Mouse (Mus musculus) hindbrain, embryonic 14.5 days (tissue): ENCODE measurements around the gene Bbs9. TPM values are rescaled to one million over a fixed set of nuclear protein-coding genes. Genes with fewer than 3 reads are reported as not detected.
A peak's percentile ranks its signal among the peaks of the same experiment; 100 is the strongest.

Experiments used
- ATAC-seq: fragments of 200-750 bp; cut with Nextera tagmentation; 2 replicates; pipeline ENCODE4 v1.8.0; 2017; ENCODE audit warnings: moderate number of reproducible peaks, mild to moderate bottlenecking, moderate TSS enrichment, moderate library complexity; ENCODE audit not compliant: low FRiP score
- DNase-seq: peaks from one replicate; pipeline ENCODE4 v3.0.0-alpha.2; 2015; ENCODE audit warnings: low spot score
- H3K27ac ChIP-seq: fragments of 300-500 bp; sonication (generic); 2 replicates; pipeline ENCODE4 v1.5.1; 2014; ENCODE audit warnings: mild to moderate bottlenecking, moderate library complexity
- H3K27me3 ChIP-seq: fragments of 300-500 bp; sonication (generic); 2 replicates; pipeline ENCODE4 v1.6.1; 2014; ENCODE audit warnings: mild to moderate bottlenecking, low read length, mixed read lengths; ENCODE audit not compliant: control insufficient read depth, insufficient read depth
- H3K36me3 ChIP-seq: fragments of 300-500 bp; sonication (generic); replicated peaks from 2 replicates; pipeline ENCODE4 v1.6.1; 2014; ENCODE audit not compliant: control insufficient read depth, insufficient read depth
- H3K4me1 ChIP-seq: fragments of 300-500 bp; sonication (generic); replicated peaks from 2 replicates; pipeline ENCODE4 v1.6.1; 2014; ENCODE audit warnings: antibody characterized with exemption, low read length, mixed read lengths; ENCODE audit not compliant: control insufficient read depth, insufficient read depth
- H3K4me2 ChIP-seq: fragments of 300-500 bp; sonication (generic); replicated peaks from 2 replicates; pipeline ENCODE4 v1.6.1; 2014; ENCODE audit warnings: mild to moderate bottlenecking, moderate library complexity
- H3K4me3 ChIP-seq: fragments of 300-500 bp; sonication (generic); replicated peaks from 2 replicates; pipeline ENCODE4 v1.5.1; 2014; ENCODE audit warnings: mild to moderate bottlenecking, low read length
- H3K9ac ChIP-seq: fragments of 300-500 bp; sonication (generic); 2 replicates; pipeline ENCODE4 v1.6.1; 2014
- H3K9me3 ChIP-seq: fragments of 300-500 bp; sonication (generic); 2 replicates; pipeline ENCODE4 v1.6.1; 2016; ENCODE audit warnings: low read length; ENCODE audit not compliant: control insufficient read depth
- WGBS: fragments of 180-500 bp; shearing (Covaris S2); extraction: QIAGEN DNeasy Blood & Tissue Kit; methylation state at CpG from one replicate; pipeline ENCODE4 v1.1.7; 2014; 5-methylcytosine and 5-hydroxymethylcytosine counted together
- polyA plus RNA-seq: library from polyadenylated mRNA; unstranded; fragments of >200 nt; fragmentation: Nextera tagmentation; extraction: Ambion mirVana; gene quantifications from 2 replicates; pipeline ENCODE4 v1.2.1, GENCODE M21; 2014

Bbs9 gene
- polyA plus RNA-seq, 1 experiment from 2014 or later: 20.0 TPM

- no peak for DNase-seq
- H3K9ac ChIP-seq: no peak overlapping the region
- WGBS: 83% methylated on average over 3 of the region's 3 CpGs
- no peak overlapping the region for H3K4me3 ChIP-seq
- H3K27me3 ChIP-seq: no peaks in the 10 kb centered on the region
- no peaks in the 10 kb centered on the region for H3K4me1 ChIP-seq
- no peak overlapping the region for H3K4me2 ChIP-seq
- H3K36me3 ChIP-seq: no peaks in the 10 kb centered on the region
- H3K27ac ChIP-seq: no peak overlapping the region
- H3K9me3 ChIP-seq: 0 out of 2 replicates have a peak, but pooled peaks cover 3% of the 10 kb centered on the region
- ATAC-seq: no peak
Observed at GRCm38 (mm10) chr9:22584221-22584620, 108.7 kb downstream of the Bbs9 start.

- no peak for DNase-seq
- no peak overlapping the region for H3K9ac ChIP-seq
- H3K9me3 ChIP-seq: 0 out of 2 replicates have a peak, but pooled peaks cover 2% of the 10 kb centered on the region
- H3K4me2 ChIP-seq: no peak overlapping the region
- WGBS: 98% methylated on average over 5 of the region's 5 CpGs
- no peak overlapping the region for H3K27ac ChIP-seq
- H3K27me3 ChIP-seq: no peaks in the 10 kb centered on the region
- no peaks in the 10 kb centered on the region for H3K36me3 ChIP-seq
- H3K4me1 ChIP-seq: no peaks in the 10 kb centered on the region
- ATAC-seq: no peak
- H3K4me3 ChIP-seq: no peak overlapping the region
Observed at GRCm38 (mm10) chr9:22593032-22593431, 117.5 kb downstream of the Bbs9 start.

DNA sequence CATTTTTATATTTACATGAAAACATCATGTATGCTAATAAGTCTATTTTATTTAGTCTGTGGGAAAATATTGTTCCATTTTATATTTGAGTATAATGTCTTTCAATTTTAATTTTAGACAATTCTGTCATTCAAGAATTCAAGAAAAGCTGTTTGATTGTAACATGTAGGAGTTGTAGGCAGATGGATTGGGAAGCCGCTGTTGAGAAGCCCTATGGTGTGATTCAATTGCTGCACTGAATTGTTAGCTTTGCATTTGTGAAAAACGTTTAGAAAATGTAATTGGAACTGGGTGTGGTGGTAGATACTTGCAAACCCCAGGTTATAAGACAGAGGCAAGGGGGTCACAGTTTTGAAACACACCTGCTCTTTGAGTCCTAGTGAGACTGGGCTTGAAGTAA, 121.1 kb downstream of the Bbs9 start:
- H3K4me3 ChIP-seq: no peak overlapping the region
- no peaks in the 10 kb centered on the region for H3K27me3 ChIP-seq
- no peak overlapping the region for H3K4me2 ChIP-seq
- H3K27ac ChIP-seq: no peak overlapping the region
- WGBS: 59% methylated on average over 2 of the region's 2 CpGs
- no peak overlapping the region for H3K9ac ChIP-seq
- ATAC-seq (no peak), DNase-seq (no peak)
- no peaks in the 10 kb centered on the region for H3K4me1 ChIP-seq
- H3K9me3 ChIP-seq: no peaks in the 10 kb centered on the region
- no peaks in the 10 kb centered on the region for H3K36me3 ChIP-seq

- no peak for ATAC-seq
- no peaks in the 10 kb centered on the region for H3K9me3 ChIP-seq
- no peak overlapping the region for H3K4me2 ChIP-seq
- H3K4me1 ChIP-seq: no peaks in the 10 kb centered on the region
- no peaks in the 10 kb centered on the region for H3K27me3 ChIP-seq
- H3K27ac ChIP-seq: no peak overlapping the region
- H3K4me3 ChIP-seq: no peak overlapping the region
- H3K36me3 ChIP-seq: no peaks in the 10 kb centered on the region
- DNase-seq: no peak
- H3K9ac ChIP-seq: no peak overlapping the region
- 73% methylated on average over 6 of the region's 6 CpGs for WGBS
Observed at GRCm38 (mm10) chr9:22613271-22613824, 137.8 kb downstream of the Bbs9 start.

- Histone ChIP-seq H3K36me3 (no peaks in the 10 kb centered on the region), H3K27me3 (no peaks in the 10 kb centered on the region)
Observed at GRCm38 (mm10) chr9:22619245-22619644, 143.7 kb downstream of the Bbs9 start.

GRCm38 (mm10) chr9:22624966-22625365, 149.5 kb downstream of the Bbs9 start:
- DNase-seq: peak; percentile 71
- Histone ChIP-seq H3K9me3 (no peaks in the 10 kb centered on the region), H3K4me3 (no peak overlapping the region), H3K27ac (no peak overlapping the region), H3K9ac (no peak overlapping the region), H3K27me3 (no peaks in the 10 kb centered on the region), H3K4me1 (no peaks in the 10 kb centered on the region), H3K36me3 (no peaks in the 10 kb centered on the region), H3K4me2 (no peak overlapping the region)
- no peak for ATAC-seq
- 59% methylated on average over 9 of the region's 9 CpGs for WGBS

More at GRCm38 (mm10) chr9:22619245-22619644, 143.7 kb downstream of the Bbs9 start:
- Histone ChIP-seq H3K4me3 (no peak overlapping the region), H3K4me2 (no peak overlapping the region), H3K9ac (no peak overlapping the region), H3K27ac (no peak overlapping the region), H3K4me1 (no peaks in the 10 kb centered on the region), H3K9me3 (no peaks in the 10 kb centered on the region)
- DNase-seq: no peak
- ATAC-seq: no peak
- WGBS: 86% methylated on average over 1 of the region's 1 CpGs

- no peak overlapping the region for H3K9ac ChIP-seq
- no peak overlapping the region for H3K27ac ChIP-seq
- no peak overlapping the region for H3K4me2 ChIP-seq
- WGBS: 90% methylated on average over 3 of the region's 3 CpGs
- H3K9me3 ChIP-seq: no peaks in the 10 kb centered on the region
- ATAC-seq (no peak), DNase-seq (no peak)
- H3K4me3 ChIP-seq: no peak overlapping the region
- no peaks in the 10 kb centered on the region for H3K4me1 ChIP-seq
- no peaks in the 10 kb centered on the region for H3K36me3 ChIP-seq
- no peaks in the 10 kb centered on the region for H3K27me3 ChIP-seq
Observed at GRCm38 (mm10) chr9:22626014-22626413, 150.5 kb downstream of the Bbs9 start.

GRCm38 (mm10) chr9:22627912-22628311, 152.4 kb downstream of the Bbs9 start:
- H3K9ac ChIP-seq: no peak overlapping the region
- H3K36me3 ChIP-seq: no peaks in the 10 kb centered on the region
- H3K27me3 ChIP-seq: no peaks in the 10 kb centered on the region
- ATAC-seq (no peak), DNase-seq (no peak)
- no peak overlapping the region for H3K27ac ChIP-seq
- H3K4me3 ChIP-seq: no peak overlapping the region
- H3K4me2 ChIP-seq: no peak overlapping the region
- no peaks in the 10 kb centered on the region for H3K9me3 ChIP-seq
- no peaks in the 10 kb centered on the region for H3K4me1 ChIP-seq
- WGBS: 88% methylated on average over 3 of the region's 3 CpGs

DNA sequence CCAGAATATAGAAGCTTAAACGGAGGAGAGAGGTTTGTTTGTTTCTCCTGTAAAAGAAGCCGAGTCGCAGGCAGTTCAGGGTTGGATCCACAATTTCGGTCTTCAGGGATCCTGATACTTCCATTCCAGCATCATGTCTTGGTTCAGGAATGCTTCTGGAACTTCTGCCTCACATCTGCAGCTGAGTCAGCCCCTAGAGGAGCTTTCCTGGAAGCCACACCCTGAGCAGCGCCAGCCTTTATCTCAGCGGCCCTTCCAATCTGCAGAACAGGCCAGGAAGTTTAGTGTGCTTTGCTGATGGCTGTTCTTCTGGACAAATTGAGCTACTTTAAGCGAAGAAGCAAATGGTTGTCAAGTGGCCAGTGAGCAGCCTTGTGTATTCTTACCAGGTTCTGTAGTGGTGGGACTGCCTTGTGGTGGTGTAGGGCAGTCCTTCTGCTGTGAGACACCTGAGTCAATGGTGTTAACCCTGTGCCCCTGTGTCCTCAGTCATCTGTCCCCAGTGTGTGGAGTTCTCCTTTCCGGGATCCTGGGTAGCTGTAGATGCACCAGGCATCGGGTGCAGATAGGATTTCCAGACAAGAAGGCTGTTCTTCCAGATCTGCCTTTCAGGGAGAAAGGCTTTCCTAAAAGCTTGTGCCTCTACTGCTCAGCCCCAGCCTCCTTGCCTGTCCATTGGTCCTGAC, 157.4 kb downstream of the Bbs9 start:
- WGBS: 92% methylated on average over 9 of the region's 9 CpGs
- DNase-seq (no peak), ATAC-seq (no peak)
- no peaks in the 10 kb centered on the region for H3K4me1 ChIP-seq
- no peak overlapping the region for H3K27ac ChIP-seq
- no peaks in the 10 kb centered on the region for H3K9me3 ChIP-seq
- H3K27me3 ChIP-seq: no peaks in the 10 kb centered on the region
- no peak overlapping the region for H3K4me2 ChIP-seq
- H3K36me3 ChIP-seq: no peaks in the 10 kb centered on the region
- no peak overlapping the region for H3K4me3 ChIP-seq
- no peak overlapping the region for H3K9ac ChIP-seq
